Mouse (Mus musculus): ENCODE measurements around the gene Lhx4.

Gene Lhx4

DNA sequence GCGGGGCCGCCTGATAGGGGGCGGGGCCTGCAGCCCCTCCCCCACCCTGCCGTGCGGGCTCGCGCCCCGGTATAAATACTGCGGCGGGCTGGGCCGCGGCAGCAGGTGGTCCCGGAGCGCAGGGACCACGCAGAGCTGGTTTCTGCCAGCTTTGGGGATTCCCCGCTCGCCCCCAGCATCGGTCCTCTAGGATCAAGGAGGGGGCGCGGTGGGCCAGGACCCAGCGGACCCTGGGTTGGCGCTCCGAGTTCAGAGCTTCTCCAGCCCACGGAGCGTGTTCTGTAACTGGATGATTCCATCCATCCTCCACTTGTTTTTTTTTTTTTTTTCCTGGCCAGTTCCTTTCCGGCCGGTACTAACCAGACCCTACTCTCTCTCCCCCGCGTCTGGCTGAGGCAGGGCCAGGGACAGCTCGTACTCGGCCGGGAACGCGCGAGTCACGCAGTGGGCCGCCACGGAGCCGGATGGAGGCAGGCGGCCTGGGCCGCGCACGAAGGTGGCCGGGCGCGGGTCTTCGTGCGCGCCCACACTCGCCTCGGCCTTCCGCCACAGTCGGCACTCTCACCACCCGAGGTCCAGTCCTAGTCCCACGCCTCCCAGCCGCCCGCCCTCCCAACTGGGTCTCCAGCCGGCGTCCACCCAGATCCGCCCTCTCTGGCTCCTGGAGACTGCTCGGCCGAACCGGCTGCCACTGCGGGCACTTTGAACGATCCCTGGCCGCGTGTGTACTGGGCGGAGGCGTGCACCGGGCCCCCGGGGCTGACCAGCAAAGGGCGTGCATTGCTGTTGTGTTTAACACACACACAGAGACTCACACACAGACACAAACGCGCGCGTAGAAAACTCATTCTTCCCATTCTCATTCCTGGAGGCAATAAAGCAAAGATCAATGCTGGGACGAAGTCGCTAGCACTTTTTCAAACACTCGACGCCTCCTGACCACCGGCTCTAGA lies 8.8 kb downstream of the Lhx4 start:
- no peak for DNase-seq (ENCODE audit: extremely low spot score, low read depth, low spot score)

DNA sequence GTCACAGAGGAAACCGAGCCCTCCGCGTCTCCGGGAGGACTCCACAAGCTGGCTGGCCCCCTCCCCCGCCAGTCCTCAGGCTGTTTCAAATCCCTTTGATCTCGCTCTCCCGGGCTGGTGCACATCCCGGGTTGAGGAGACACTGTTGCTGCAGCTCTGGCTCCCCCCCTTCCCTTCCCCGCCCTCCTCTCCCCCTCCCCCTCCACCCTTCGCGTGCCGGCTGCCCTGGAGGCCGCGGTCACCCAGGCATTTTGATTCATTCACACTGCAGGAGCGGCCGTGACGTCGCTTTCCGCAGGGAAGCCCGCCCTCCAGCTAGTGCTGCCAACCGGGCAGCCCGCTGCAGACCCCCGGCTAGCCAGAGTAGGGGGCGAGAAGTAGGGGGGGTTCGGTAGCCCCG lies 9.5 kb downstream of the Lhx4 start:
- no peak for DNase-seq (ENCODE audit: extremely low spot score, low read depth, low spot score)

DNA sequence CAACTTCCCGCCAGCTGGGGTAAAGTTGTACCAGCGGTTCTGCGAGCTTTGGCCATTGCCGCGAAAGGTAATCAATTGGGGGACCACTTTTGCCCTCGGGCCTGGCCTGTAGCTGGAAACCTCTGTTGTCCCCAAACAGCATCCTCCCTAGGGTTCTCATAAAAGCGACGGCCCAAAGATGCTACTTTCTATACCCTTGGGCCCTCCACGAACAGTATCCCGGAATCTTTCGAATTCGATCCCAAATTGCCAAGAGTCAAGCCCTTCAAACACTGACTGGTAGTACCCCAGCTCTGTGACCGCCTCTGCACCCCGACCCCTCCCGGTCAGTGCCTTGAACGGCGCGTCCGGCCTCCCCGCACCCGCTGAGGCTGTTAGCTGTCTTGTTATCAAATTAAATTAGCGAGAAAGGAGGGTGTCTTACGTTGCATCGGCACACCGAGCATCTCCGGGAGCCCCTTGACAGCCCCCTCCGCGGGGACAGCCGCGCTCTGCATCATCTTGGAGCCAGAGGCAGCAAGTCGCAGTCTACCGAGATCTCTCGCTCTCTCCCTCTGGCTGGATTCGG lies 10.0 kb downstream of the Lhx4 start:
- DNase-seq (ENCODE audit: extremely low spot score, low read depth, low spot score): no peak

DNA sequence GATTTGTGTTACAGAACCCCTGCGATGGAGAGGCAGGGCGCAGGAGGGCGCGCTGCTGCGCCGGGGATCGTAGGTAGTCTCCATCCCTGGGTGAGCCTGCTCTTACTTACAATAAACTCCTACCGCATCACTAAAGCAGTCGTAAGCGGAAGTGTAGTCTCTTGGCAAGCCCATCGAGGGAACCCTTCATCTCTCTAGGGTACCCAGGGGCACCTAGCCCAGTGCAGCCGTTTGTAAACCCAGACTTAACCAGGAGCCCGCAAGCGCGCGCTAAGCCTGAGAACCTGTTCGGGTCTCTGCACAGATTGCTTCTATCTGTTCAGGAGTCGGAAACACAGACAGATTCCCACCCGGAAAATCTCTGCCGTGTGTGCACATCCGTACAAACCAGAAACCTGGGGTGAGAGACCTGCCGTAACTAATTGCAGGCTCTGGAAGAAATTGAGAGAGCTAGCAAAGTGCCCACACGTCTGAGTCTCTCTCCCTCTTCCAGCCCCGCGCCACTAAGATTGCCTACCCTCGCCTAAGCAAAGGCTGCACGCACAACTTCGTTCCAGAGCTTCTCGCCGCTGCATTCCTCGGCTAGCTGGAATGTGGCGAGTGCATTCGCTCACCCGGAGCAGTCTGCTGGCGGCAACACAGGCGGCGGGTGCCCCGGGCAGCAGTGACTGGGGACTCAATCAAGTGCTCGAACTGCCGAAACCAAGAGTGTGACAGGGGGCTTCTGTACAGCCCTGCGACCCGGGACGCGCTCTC lies 10.7 kb downstream of the Lhx4 start:
- DNase-seq (ENCODE audit: extremely low spot score, low read depth, low spot score): no peak

DNA sequence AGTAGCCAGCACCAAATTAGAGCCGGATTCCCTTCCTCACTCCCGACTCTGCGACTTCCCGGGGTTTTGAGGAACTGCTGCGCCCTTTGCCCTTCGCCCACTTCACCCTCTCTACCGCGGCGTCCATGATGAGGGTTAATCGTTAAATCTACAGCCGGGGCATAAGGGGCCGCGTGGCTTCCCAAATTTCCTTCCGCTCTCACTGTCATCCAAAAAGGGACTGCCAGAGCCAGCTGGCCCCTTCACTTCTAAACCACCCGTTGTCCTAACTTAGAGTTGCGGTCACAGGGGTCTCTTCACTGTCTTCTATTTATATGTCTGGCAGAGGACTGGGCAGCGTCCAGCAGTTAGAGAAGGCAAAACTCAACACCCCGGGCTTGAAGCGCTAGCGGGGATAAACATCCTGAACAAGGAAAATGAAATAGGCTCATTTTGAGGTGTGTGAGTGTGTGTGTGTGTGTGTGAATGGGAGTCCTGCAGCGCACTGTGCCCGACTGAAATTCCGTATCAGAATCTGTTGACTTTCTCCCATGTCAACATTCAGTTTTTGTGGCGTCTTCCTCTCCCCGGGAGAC lies 13.6 kb downstream of the Lhx4 start:
- no peak for DNase-seq (ENCODE audit: extremely low spot score, low read depth, low spot score)

DNA sequence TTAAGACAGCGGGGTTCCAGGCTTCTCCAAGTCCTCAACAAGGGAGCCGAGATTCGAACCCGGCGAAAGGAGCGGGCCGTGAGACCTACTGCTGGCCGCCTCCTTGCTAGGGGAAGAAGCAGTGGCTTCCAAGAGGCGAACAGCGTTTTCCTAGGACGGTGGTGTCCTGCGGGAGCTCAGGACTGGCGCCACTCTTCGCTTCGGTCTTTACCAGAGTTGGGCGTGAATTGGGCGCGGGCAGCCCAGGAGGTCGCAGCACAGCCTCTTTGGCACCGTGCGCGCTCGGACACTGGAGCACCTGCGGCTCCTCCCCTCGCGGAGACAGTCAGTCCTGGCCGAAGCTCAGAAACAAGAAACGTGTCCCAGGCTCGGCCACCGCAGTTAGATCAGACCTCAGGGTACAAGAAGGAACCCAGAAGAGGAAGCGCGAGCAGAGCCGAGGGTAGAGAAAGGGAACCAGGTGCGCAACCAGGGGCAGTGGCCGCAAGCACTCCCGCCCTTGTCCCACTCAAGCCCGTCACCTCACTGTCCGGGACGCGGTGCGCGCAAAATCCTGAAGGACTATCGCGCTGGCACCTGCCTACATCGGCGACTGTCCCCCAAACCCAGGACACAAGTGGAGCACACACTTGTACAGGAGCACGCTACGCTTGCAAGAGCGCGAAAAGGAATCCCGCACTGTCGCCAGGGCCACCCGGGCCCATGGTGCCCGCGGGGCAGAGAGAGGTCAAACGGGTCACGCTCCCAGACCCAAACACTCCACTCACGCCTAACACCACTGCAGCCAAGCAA lies 14.3 kb downstream of the Lhx4 start:
- DNase-seq (ENCODE audit: extremely low spot score, low read depth, low spot score): no peak

DNA sequence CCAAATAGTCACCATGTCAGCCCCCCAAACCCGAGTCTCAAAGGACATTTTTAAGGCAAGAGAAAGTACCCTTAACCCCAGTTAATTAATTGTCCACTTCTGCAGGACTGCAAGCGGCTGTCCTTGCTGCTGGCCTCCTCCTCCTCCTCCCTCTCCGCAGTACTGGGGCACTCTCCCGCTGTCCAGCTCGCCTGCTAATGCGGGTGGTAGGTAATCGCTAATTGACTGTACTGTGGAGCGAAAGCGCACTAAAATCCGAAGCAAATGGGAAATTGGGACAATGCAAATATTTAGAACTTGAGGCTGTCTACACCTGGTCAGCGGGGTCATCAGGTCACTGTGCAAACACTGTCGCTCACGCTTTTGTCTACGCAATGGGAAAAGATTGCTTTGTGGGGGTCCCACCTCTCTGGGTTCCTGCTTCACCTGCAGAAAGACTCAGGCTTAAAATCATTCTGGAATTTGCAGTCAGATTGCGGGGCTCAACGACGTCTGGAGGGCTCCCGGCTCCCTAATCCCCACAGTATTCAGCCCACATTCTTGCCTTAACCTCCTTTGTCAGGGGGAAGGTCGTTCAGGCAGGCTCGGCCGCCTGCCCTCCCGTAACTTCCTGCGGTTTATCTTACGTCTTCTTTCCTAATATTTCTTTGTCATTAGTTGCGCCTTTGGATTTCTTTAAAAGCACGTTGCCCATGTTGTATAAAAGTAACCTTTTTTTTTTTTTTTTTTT lies 15.2 kb downstream of the Lhx4 start:
- no peak for DNase-seq (ENCODE audit: extremely low spot score, low read depth, low spot score)

DNA sequence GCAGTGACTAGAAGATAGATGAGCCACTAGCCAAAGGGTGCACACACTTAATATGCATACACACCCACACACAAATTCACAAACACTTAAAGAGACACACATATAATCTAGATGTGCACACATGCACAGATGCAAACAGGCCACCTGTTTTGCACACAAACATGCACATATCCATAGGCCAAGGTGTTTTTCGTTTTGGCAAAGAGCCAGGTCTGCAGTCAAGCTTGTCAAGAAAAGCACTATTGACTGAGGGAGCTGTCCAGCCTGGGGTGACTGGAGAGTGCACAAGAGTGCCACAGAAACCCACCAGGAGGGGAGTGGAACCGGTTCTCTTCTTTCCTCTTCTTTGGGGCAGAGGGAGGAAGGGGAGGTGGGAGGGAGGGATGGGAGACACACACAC lies 20.3 kb downstream of the Lhx4 start:
- no peak for DNase-seq (ENCODE audit: extremely low spot score, low read depth, low spot score)

DNA sequence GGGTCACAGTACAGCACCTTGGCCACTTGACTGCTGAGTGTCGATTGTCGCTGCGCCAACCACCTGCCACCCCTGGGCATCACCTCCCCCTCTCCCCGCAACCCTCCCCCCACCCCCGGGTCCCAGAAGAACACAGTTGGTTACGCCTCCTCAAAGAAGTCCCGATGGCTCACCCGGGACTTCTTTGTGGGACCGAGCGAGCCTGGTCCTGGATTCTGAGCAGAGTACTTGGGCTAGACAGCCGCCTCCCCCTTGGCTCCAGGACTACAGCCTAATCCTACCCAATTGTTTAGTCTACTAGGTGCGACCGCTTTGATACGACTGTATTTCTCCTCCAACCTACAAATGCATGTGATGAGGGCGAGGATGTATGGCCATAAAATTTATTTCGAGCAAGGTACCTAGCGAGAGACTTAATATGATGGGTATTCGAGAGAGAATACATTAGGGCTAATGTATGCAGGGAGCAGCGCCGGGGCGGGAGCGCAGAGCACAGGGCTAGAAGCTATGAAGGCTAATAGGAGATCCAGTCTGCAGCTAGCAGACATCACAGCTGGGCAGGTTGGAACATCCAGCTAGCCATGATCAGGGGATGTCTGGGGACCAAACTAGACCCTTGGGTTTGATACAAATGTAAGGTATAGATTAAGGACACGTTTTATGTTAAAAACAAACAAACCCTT lies 22.2 kb downstream of the Lhx4 start:
- DNase-seq (ENCODE audit: extremely low spot score, low read depth, low spot score): no peak

DNA sequence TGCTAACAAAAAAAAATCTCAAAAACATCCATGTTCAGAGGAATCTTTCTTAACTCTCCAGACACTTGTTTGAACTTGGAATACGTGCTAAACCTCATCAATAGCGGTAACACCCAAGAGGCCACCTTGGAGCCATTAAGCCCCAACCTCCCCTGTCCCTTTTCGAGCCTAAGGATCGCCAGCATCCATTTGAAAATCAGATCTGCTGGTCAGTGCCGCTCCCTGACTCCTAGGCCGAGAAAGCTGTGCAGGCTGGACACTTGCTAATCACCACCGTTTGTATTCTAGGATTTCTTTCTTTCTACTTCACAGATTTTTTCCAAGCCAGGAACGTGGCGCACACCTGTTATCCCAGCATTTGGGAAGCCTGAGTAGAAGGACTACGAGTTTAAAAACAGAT lies 23.7 kb downstream of the Lhx4 start:
- DNase-seq (ENCODE audit: extremely low spot score, low read depth, low spot score): no peak

DNA sequence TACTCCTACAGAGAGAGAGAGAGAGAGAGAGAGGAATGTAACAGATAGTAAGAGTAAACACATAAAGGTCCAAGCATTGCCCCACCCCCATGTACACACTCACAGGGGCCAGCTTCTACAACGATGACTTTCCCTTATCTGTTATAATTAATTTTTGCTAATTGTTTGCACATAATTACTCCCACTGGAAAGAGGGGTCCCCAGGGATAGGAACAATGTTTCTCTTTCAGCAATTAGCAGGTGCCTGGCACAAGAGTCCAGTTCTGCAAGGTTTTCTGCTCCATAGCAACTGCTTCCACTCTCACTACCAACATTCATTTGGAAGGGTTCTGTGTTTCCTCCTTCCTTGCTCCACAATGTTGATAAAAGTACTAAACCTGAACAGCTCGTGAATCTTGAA lies 25.6 kb downstream of the Lhx4 start:
- DNase-seq (ENCODE audit: extremely low spot score, low read depth, low spot score): no peak

DNA sequence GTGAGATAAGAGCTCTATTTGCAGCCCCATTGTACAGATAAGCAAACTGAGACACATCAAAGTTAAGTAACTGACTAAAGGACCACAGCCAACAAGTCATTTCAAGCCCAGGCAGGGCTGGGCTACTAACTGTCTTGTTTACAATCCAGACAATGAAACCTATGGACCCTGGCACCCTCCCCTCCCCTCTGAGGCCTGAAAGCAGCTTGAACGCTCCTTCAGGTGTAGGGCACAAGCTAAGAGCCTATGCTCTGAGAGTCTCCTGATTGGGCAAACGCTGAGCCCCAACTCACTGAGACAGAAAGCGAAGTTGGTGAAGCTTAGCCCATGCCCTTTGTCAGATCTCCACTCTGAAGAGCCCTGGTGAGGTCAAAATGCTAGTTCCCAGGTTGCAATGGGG lies 27.2 kb downstream of the Lhx4 start:
- no peak for DNase-seq (ENCODE audit: extremely low spot score, low read depth, low spot score)

DNA sequence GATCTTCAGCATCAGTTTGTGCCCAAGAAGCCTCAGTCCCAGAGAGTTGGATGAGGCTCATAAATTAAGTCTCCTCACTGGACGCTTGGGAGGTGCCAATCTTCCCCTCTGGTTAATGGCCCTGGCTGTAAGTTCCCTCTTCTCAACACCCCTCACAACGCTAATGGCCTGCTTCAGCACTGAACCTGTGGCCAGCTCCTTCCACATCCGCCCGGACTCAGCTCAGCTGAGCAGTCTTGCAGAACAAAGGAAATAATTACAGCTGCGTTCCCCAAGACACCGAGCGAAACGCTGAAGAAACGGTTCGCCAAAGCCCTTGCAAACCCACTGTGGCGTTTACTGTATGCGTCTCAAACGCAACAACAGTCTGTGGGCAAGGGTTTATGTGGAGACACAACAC lies 29.3 kb downstream of the Lhx4 start:
- no peak for DNase-seq (ENCODE audit: extremely low spot score, low read depth, low spot score)

DNA sequence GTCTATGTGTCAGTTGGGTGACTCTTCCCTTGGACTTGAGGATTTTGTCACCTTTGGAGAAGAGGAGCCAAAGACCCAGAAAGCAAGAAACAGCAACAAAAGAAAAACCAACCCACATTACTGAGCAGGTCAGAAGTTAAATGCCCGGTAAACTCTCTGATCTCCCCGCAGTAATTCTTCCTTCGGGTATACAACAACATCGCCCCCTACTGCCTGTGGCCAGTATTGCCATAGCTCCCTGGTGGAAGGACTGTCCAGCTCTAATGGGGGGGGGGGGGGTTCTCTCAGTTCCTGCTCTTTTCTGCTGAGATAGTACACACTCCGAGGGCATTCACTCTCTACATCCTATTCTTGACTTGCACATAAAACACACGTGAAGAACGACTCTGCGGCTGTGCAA lies 30.0 kb downstream of the Lhx4 start:
- DNase-seq (ENCODE audit: extremely low spot score, low read depth, low spot score): no peak

DNA sequence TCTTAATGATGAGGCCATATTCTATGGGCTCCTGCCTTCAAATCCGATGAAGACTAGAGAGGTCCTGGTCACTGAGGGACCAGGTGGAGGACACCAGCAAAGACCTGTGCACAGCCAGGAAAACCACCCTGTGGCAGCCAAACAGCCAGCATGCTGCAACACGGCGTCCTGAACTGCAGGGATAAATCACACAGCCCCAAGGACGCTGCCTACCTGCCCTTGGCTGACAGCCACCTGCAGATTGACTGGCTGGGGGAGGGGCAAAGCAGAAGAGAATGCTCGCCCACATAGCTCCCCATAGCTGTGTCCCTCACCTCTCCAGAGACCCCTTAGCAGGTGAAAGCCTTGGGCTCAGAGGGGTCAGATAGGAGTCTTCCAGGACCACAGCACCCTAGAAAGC lies 31.5 kb downstream of the Lhx4 start:
- DNase-seq (ENCODE audit: extremely low spot score, low read depth, low spot score): no peak

DNA sequence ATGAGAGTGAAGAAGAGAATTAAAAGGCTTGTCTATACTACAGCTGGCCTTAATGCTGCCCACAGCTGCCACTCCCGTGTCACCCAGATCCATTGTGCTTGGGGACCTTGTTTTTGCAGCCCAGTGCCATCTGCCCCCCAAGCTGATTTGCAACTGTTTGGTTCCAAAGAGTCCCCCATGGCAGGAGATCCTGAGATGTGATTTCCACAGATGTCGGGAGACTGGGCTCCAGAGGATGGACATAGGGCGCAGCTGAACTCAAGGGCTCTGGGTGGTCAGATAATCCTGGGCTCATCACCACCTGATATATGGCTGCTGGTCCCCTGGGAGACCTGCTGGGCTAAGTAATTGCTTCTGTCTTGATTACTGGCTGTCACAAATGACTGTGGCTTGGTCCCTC lies 32.6 kb downstream of the Lhx4 start:
- DNase-seq (ENCODE audit: extremely low spot score, low read depth, low spot score): no peak

DNA sequence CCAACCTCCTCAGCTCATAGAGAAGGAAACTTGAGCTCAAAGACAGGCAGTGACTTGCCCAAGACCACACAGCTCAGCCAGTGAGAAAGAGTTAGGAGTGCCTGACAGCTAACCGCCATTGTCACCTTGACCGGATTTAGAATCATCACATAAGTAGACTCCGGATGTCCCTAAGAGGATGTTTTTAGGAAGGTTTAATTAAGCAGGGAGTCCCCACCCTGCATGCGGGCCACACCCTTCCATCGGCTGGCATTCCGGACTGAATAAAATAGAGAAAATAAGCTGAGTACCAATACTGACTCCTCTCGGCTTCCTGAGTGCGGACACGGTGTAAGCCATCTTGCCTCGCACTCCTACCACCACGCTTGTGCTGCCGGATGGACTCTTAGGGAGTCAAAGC lies 34.2 kb downstream of the Lhx4 start:
- DNase-seq (ENCODE audit: extremely low spot score, low read depth, low spot score): no peak

DNA sequence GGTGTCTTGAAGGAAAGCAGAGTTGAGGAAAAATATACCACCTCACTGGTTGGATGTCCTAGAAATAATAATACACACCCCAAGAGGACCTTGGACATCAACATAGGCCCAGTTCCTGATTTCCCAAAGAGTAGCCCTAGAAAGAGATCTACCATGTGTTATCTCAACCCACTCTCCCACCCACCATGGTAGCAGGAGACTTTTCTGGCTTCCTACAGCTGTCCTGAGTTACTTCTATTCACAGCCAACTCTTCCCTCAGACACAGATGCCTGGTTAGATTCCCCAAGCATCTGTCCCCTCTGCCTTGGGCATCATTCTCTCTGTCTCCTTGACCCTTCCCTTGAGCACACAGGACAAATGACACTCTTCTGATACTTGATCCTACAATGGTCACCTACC lies 36.1 kb downstream of the Lhx4 start:
- DNase-seq (ENCODE audit: extremely low spot score, low read depth, low spot score): no peak

DNA sequence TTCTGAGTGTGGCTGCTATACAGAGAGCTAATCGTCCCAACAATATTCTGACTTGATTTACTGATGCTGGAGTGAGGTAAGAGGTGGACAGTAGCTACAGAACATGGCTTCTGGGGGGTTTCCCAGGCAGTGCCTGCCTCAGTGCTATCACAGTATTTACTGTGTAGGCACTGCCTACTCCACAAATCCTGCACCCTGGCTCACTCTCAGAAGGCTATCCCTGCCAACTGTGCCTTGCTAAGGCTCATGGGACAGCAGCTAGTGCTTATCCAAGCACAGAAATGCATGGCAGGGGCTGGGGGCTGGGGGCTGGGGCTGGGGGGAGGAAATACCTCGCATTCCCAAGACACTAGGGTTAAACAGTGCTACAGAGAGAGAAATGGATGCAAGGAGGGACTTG lies 38.2 kb downstream of the Lhx4 start:
- no peak for DNase-seq (ENCODE audit: extremely low spot score, low read depth, low spot score)

DNA sequence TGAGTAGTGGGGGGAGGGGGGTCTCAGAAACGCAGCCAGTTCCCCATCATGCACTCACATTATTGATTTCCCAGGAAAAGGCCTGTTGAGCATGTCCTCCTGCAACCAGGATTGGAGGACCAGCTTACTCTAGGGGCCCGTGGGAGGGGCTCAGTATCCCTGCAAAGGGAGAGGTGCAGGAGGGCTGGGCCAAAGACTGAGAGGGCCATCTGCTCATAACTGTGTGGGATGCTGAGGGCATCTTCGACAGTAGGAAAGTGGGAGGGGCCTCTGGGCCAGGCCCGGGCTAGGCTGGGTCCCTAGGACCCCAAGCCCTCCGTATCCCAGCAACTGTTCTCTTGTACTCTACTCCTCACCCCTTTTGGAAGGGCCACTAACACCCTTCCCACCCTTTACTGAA lies 47.3 kb downstream of the Lhx4 start:
- DNase-seq (ENCODE audit: extremely low spot score, low read depth, low spot score): no peak
